Mouse (Mus musculus) cerebellum, adult 8-10 months (tissue): ENCODE measurements at regions not wholly inside any gene's neighbourhood (a gene's known extent, or its start where the extent isn't known, plus 50 kb on each side); places are given as distances from the start of the nearest gene placed in this dataset.
"Not testable (repeated sequence)": the region's sequence is repeated elsewhere in the genome, so short reads cannot be mapped to it uniquely, and the experiment has no call there.

ENCODE experiments used
- DNase-seq: peaks from one replicate; pipeline ENCODE4 v3.0.0; 2022

DNA sequence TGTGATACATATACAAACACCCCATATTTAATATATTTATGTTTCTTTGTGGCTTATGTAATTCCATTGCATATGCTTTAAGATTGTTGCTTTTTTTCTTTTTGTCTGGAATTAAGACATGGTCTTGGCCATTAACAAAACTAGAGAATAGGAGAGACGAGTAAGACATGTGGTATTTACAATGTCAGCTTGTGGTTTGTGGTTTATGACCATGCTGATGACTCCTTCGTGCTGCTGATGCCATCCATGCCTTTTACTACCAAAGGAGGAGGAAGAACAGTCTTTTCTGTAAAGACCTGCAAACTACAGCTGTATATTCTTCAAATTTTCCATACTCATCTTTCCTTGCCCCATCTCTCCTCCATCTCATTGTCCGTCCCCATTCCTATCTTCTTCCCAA is 552.7 kb downstream of the Hdgfl1 start:
- DNase-seq, result no peak

DNA sequence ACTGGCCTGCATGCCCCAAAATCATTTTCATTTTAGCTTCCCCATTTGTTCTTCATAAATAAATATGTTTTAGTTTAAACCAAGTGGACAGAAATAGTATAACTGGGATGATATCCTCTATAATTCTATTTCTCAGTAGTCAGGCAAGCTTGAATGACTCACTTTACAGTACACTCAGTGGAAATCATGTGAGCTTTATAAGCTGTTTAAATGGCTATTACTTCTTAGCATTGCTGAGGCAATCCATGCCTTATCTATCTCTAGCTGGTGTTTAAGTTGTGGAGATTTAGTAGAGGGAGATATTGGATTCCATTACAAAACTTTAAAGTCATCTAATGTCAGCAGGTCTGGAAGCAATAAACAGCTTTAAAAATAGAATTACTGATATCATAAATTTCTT is 553.4 kb downstream of the Hdgfl1 start:
- no peak for DNase-seq

DNA sequence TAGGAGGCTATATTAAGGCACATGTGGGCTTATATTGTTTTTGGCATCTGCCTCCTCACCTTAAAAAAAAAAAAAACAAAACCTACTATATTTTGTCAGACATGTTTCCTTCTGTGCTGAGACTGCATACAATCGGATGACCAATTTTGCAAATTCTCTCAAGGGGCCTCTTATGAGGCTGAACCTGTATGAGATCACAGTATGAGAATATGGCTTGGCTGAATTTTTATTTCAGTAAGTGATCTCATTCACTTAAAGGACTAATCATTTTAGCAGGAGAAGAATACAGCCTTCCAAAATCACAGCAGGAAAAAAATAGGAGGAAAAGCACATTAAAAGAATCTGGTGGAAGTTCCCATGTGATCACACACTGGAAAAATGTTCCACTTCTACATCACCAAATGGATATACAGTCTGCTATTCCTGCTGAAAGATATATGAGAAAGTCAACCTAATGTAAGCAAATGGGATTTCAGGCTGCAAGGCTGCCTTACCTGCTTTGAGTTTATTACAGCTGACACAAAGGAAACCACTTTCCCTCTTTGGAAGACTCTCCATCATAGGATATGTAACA is 564.3 kb downstream of the Hdgfl1 start:
- DNase-seq, result no peak

DNA sequence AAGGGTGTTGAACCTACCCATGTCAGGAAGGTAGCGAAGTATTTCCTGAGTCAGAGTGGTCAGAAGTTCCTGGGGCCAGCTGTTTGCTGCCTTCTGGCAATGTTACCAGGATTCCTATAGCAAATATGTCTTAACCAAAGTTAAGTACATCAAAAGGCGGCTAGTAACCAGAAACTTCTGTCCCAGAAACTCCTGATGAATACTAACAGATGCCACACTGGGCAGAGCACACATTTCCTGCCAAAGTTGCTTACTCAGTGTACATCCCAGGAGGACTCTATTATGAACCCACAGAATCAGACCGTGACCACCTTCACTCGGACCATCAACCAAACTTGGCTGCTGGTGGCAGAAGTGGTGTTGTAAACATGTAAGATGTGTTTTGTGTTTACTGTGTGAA is 575.3 kb downstream of the Hdgfl1 start:
- no peak for DNase-seq

DNA sequence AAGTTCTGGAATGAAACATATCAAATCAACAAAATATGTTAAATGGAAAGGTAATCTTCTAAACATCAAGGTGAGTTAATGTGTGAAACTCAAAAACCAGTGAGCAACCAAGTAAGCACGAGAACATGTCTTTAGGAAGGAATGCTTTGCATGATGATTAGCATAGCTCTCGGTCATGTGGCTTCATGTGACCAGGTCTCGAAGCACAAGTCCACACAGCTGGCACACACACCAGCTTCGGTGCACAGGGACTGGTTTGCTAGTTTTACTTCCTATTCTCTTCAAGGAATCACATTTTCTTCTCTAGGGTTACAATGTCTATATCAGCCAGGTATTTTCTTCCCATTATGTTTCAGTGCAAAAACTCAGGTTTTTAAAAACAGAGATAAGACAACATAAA is 586.1 kb downstream of the Hdgfl1 start:
- DNase-seq, result no peak

DNA sequence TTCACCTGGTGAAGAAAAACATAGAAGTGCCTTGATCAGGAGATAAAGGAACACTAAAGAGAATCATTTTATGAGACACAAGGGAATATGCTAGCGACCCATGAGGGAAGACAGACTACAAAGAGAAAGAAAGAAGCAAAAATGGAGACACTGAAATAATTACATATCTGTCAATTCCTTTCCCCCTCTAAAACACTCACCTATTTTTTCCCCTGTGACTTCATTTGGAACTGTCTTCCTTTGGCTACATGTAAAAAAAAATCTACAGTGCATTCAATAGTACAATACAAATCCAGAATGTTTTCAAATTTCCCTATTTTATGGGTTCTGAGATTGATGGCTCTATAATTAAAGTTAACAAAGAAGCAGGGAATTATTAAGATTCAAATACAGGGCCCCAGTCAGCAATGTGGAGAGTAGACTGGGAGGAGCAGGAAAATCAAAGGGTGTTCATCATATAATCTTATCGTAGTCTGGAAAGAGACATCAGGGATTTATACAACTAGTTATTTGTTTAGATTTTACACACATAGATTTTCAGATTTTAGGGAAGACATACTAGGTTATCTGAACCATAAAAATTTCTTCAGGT is 598.0 kb downstream of the Hdgfl1 start:
- no peak for DNase-seq

DNA sequence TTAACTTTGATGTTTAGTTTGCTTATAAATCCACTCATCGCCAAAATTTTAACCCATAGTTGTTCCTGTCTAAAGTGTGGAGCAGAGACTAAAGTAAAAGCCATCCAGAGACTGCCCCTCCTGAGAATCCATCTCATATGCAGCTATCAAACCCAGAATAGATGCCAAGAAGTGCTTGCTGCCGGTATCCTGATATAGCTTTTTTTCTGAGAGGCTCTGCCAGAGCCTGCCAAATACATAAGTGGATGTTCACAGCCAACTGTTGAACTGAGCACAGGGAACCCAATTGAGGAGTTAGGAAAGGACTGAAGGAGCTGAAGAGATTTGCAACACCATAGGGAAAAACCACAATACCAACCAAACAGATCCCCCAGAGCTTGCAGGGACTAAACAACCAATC is 600.3 kb downstream of the Hdgfl1 start:
- DNase-seq, result no peak

DNA sequence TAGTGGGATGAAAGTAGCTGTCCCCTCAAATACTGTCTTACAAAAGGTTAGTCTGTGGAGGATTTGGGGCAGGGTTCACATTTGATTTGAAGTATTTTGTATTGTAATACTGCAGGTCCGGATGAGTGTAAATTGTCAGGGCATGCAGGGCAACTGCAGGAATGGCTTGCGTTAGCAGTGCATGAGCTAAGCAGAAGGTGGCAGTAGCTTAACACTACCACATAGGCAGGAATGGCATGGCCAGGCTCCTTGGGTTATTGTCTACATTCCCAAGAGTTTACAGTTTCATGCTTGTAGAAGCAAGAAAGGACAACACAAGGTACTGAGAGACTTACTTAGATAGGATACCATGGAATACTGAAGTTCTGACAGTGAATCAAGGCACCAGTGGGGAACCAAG is 611.3 kb downstream of the Hdgfl1 start:
- DNase-seq, result no peak

DNA sequence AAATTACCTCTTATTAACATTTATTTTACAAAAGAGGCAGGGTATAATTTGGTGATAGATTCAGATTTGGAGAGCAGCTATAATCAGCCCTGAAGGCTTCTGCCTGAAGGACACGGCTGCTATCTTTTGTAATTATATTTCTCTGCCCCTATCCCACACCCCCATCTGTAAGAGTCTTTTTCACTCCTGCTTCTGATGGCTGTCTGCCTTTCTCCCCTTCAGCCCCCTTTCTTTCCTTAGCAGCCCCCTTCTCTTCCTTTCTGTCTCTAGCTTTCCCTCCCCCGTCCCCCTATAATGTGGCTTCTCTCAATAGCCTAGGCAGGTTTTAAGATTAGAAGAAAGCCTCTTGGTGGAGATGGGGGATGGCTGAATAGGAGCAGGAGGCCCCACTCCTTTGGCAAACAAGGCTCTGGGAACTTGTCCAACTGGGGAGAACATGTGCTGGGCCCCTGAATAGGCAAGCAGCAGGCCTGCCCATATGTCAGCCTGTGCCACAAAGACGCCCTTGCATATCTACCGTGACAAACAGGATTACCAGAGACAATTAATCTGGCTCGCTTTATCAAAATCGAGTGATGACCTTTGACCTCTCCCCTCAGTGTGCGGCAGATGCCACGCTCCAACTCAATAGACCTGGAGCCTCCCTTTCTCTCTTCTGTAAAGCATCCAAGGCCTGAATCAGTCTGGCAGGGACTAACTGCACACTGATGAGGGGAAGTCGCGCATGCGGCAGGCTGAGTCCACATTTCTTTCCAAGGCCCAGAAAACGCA is 615.1 kb downstream of the Hdgfl1 start:
- DNase-seq, result peak; percentile 67

DNA sequence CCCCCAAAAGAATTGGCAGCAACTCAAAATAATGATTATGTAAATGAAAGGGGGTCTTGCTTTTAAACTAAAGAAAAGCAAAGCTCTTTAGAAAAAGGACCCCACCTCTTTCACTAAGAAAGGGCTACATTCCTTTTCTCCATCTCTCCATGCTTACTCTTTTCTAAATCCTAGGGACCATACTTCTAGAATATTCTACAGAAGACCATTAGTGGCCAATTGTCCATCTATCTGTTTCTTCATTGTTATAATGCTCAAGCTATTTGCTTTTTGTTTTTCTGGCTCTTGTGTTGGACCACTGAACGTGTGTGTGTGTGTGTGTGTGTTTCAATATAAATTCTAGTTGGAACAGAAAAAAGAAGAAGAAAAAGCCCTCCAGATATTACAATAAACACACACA is 615.7 kb downstream of the Hdgfl1 start:
- no peak for DNase-seq

DNA sequence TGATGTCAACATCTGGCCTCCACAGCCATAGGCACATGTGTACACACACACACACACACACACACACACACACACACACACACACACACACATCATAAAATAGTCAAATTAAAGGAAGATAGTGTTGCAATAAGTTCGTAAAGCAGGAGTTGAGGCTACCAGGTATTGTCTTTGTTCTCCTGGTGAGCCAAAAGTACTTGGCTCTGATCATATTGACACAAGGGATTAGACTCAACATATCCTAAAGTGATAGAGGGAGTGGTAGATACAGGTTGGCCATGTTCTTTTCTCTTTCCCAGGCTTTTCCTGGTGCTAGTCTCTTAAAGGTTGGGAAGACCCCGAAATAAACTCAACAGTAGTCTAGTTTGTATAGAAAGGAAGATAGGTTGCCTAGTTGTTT is 616.9 kb downstream of the Hdgfl1 start:
- no peak for DNase-seq

DNA sequence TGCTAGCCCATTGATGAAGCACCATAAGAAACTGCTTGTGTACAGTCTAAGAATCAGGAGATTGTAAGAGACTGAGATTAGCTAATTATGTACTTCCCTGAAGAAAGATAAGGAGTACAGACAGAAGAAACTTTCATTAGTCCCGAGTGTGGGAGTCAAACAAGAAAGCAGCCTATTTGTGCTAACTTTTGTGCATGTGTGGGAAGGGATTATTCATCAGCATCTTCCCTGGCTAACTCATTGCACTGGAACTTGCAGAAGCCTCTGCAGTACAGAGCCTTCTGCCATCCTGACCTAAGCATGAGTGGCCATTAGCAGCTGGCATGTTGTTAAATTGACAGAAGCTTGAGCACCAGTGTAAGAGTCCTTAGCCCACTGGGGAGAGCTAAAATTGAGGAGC is 619.5 kb downstream of the Hdgfl1 start:
- DNase-seq, result no peak

DNA sequence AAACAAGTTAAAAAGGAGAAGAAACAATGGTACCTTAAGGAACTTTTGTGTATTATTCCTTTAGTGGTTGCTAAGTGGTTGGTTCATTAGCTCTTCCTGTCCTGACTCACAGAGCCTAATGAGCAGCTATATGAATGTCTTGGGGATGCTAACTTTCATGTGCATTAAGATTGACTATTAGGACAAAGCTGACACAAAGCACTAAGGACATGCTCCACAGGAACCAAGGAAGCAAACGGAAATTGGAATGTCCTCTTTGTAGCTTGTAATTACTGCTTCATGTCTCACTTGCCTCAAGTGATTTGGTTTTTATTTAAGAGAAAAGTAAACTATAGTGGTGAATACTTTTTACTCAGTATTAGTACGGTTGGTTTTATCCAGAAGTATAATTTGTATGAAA is 627.2 kb downstream of the Hdgfl1 start:
- no peak for DNase-seq

DNA sequence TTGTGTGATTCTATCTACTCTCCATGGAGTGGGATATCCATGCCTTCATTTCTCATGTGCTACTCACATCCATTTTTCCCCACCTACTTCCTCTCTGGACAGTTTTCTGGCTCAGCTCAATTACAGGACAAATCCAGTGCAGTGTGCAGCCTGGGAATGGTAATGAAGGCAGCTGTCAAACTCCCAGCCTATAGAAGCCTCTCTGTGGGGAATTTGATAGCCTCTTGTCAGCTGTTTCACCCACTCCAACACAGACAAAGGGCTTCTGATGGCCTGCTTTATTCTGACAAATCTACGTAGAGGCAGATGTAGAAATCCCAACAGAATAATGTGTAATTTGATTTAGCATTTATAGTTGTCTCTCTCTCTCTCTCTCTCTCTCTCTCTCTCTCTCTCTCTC is 650.6 kb downstream of the Hdgfl1 start:
- no peak for DNase-seq

DNA sequence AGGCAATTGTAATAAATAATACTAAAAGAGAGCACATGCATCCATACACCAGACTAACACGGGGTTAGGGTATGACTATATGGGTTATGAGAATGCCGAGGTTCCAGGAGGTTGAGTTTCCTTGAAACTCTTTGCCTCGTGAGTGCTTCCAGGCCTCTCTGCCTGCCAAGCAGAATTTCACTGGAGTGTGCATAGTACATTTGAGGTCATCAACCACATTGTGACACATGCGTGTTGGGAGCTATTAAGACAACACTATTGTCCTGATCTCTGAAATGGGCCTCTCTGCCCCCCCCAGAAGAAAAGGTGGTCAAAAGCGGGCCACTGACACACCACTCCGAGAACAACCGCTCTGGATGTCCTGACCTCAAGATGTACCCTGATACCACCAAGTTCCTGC is 655.8 kb downstream of the Hdgfl1 start:
- DNase-seq, result no peak

DNA sequence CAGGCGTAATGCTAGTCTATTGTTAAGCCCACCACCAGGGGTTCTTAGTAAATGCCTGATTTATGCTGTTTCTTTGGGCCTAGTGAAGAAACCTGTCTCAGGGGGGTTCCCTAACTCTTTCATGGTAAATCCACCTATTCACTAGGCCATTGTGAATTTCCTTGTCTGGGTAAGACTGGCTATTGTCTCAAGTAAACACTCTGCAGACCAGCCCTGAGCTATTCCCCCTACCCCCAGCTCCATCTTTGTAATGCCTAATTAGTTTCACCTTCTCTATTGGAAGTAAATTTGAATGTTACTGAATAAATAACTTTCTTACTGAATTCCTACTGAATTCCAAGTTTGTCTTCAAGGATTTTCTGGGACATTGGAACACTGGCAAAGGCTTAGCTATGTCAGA is 656.2 kb downstream of the Hdgfl1 start:
- DNase-seq, result not testable (repeated sequence)

DNA sequence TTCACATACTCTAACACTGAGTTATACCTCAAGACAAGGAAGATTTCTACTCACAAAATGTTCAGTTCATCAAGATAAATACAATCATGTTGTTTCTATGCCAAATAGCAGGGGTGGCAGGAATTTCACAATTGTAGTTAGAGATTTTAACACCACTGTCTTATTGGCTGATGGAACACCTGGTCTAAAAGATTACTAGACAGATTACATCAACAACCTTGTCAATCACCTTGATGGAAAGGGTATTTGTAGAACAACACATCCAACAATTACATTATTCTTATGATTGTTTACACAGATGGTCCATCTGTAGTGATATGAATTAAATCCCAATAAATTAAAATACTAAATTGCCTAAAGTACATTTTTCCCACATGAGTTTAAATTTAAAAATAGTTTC is 657.4 kb downstream of the Hdgfl1 start:
- DNase-seq, result no peak

DNA sequence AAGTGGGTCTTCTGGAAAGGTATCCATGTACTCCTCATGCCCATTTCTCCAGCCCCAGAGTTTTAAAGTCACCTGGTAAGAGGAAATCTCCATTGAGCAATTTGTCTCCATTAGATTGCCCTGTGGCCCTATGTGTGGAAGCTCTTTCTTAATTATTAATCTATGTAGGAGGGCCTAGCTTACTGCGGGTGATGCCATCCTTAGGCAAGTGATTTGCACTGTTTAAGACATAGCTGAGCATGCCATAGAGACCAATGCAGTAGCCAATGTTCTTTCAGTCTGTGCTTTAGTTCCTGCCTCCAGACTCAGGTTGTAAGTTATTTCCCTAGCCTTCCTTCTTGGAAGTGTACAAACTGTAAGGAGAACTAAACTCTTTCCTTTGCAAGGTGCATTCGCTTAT is 661.0 kb downstream of the Hdgfl1 start:
- no peak for DNase-seq

DNA sequence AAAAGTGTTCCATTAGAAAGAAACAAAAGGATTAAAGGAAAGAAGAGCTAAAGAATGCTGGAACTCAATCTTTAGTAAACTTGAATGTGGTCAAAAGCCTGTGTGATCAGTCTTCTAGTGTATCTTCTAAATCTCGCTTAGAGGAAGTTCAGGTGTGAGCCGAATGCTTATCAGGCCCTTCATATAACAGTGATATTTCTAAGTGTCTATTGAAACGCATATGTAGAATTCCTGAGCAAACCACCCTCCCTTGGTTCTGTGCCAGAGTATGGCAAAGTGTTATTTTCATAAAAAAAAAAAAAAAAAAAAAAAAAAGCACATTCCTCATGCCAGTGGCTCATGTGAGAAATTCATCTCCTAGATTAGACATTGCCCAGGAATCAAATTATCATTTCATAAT is 681.2 kb downstream of the Hdgfl1 start:
- DNase-seq, result no peak

DNA sequence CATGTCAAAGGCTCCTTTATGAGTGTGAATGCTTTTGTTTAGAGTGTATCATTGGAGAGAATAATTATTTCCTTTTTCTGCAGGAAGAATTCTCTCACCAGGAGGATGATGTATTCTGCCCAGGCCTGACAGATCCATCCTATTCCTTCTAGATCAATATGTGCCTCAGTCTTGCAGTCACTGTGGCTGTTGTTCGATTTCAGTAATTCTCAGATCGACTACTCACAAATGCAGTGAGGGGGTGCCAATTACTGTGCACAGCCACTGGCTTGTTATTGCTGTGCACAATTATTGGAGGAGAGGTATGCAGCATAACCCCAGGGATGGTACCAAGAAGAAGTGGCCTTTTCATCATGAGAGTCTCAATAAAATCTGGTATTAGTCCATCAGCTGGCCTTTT is 689.2 kb downstream of the Hdgfl1 start:
- DNase-seq, result no peak

DNA sequence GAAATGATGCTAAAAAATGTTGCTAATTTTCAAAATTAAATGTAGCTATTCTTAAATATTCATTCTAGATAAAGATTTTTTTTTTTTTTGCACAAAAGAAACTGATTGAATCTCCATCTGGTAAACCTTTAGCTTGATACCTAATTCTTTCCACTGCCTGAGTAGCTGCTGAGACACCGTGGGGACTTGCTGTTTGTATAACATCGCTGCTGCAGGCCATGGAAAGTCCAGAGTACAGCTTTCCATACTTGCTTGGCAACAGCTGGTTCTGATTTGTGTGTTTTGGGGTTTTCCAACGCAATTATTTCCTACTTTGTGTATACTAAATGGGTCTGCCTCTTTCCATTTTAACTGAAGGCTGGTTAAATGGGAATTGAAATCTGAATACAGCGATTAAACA is 689.7 kb downstream of the Hdgfl1 start:
- no peak for DNase-seq

DNA sequence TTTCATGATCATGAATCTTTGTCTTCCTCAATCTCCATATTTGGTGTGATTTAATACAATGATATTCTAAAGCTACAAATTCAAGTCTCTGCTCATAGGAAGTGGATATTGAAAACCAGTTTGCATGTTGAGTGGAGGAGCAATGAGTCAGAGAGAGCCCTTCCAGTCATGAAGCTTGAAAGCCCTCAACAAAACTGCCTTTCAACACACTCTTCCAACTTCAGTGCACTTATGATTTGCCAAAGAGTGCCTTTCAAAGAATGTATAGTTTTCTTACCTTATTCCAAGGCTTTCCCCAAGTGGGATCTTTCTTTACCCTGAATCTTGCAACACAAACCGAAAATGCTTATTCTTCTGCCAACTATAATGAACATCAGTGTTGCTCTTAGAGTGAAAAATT is 690.6 kb downstream of the Hdgfl1 start:
- DNase-seq, result no peak

DNA sequence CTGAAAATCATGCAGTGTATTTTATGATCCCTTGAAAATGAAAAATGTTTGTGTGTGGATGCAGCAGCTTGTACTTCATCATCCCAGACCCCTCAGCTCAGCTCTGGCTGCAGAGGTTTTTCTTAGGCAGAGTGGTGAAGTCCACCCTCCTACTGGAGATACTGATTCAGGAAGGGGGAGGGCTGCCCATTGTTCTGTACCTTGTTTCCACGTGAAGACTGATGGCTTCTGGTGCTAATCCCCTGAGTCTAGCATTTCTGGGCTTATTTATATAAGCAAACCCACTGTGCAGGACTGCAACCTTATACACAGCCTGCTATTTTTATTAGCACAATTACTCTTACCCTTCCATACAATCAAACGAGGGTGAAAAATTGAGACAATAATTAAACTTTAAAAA is 708.6 kb downstream of the Hdgfl1 start:
- no peak for DNase-seq

DNA sequence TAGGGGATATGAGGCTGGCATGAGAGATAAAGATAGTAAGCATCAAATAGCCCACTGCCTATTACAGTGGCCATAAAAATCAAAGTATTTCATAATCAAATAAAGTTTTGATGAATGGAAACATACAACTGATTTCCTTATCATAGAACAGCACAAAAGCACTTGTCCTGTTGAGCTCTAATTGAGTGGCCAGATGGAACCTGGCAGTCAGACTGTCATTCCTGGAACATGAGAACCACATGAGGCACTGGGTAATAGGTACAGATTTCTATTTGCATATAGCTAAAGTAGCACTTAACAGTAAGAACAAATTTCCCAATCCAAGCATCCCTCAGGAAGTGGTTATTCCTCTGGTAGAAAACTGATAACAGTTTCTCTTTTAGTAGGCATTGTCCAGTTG is 732.3 kb downstream of the Hdgfl1 start:
- no peak for DNase-seq

DNA sequence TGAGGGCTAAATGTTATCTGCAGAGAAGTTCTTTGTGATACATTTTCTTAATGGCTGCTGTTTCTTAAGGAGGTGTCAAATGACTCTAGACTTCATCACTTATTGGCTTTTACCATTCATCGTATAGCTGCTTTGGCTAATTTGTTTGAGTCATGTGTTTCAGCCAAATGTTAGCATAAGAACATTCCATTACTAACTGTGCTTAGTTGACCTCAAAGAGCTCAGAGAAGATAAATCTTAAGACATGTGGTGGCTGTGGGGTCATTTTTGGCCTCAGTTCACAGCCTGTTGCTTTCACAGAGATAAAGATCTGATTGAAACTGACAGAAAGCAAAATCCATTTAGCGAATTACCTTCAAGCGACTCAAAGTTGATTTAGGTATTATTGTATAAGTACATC is 743.6 kb downstream of the Hdgfl1 start:
- no peak for DNase-seq
